Mouse (Mus musculus) c-Kit-positive CD71-positive TER-119-negative erythroid progenitor cells, embryonic 14.5 days (primary cell): ENCODE measurements around the gene Apon.
"Not testable (repeated sequence)": the region's sequence is repeated elsewhere in the genome, so short reads cannot be mapped to it uniquely, and the experiment has no call there.

Experiments used
- DNase-seq: peaks from one replicate; pipeline ENCODE4 v3.0.0-alpha.2; 2013; ENCODE audit warnings: low read depth

The Apon gene

GRCm38 (mm10) chr10:128272819-128273439 is 19.0 kb downstream of the Apon start:
- not testable (repeated sequence) for DNase-seq

- DNase-seq = not testable (repeated sequence)
Measured at GRCm38 (mm10) chr10:128275374-128275773, 21.5 kb downstream of the Apon start.

GRCm38 (mm10) chr10:128278158-128278557 is 24.3 kb downstream of the Apon start:
- no peak for DNase-seq

- DNase-seq = no peak
Measured at GRCm38 (mm10) chr10:128280943-128281342, 27.0 kb downstream of the Apon start.

GRCm38 (mm10) chr10:128281682-128282081 is 27.8 kb downstream of the Apon start:
- no peak for DNase-seq

GRCm38 (mm10) chr10:128282886-128283450 is 29.1 kb downstream of the Apon start:
- no peak for DNase-seq

GRCm38 (mm10) chr10:128283604-128284579 is 30.0 kb downstream of the Apon start:
- DNase-seq = peak; percentile 70

GRCm38 (mm10) chr10:128290594-128290993 is 36.7 kb downstream of the Apon start:
- DNase-seq = not testable (repeated sequence)

GRCm38 (mm10) chr10:128296370-128297090 is 42.6 kb downstream of the Apon start:
- DNase-seq = no peak

GRCm38 (mm10) chr10:128297221-128297620 is 43.3 kb downstream of the Apon start:
- no peak for DNase-seq

GRCm38 (mm10) chr10:128297622-128298021 is 43.7 kb downstream of the Apon start:
- no peak for DNase-seq

GRCm38 (mm10) chr10:128298243-128298642 is 44.3 kb downstream of the Apon start:
- DNase-seq = no peak

GRCm38 (mm10) chr10:128298702-128299171 is 44.8 kb downstream of the Apon start, which contains the start of gene Il23a:
Gene Il23a (minus strand): TSS chr10:128298752.
- no peak for DNase-seq

- no peak for DNase-seq
Measured at GRCm38 (mm10) chr10:128302357-128302756, 48.5 kb downstream of the Apon start.

- no peak for DNase-seq
Measured at GRCm38 (mm10) chr10:128302785-128303125, 48.9 kb downstream of the Apon start.

GRCm38 (mm10) chr10:128303126-128304021 is 49.5 kb downstream of the Apon start, which contains the start of gene Pan2:
Gene Pan2 (plus strand): TSS chr10:128303335.
- DNase-seq = peak; percentile 99
